ENCODE assay signal across 8 mouse cellular contexts in genomic region chr6:4544554-4544953, GRCm38 (mm10). TPM values are rescaled to one million over a fixed set of nuclear protein-coding genes. Genes with fewer than 3 reads are reported as not detected.
DNase-seq lines count a peak whose midpoint lies in the region; ATAC-seq and TF ChIP-seq lines count a peak whose summit lies in the region.

No protein-coding gene starts in this region.

- no peaks in the 10 kb centered on the region for H3K27me3 ChIP-seq in heart, adult 2 months (ENCODE audit: control insufficient read depth, insufficient read depth, low read length)
- H3K27me3 ChIP-seq in embryonic facial prominence, embryonic 12.5 days = no peaks in the 10 kb centered on the region
- H3K27me3 ChIP-seq in liver, adult 2 months (ENCODE audit: control insufficient read depth, insufficient read depth, low read length) = no peaks in the 10 kb centered on the region
- no peaks in the 10 kb centered on the region for H3K27me3 ChIP-seq in stomach, embryonic 14.5 days (ENCODE audit: control insufficient read depth, insufficient read depth, low read length)

- H3K27ac ChIP-seq in heart, adult 2 months = no peak overlapping the region
- H3K27ac ChIP-seq in embryonic facial prominence, embryonic 12.5 days = no peak overlapping the region
- H3K27ac ChIP-seq in liver, adult 2 months (replicated peaks; ENCODE audit: insufficient read depth, low read depth, low read length) = no peak overlapping the region
- H3K27ac ChIP-seq in stomach, embryonic 14.5 days (ENCODE audit: low read length) = no peak overlapping the region

- no peak overlapping the region for H3K4me3 ChIP-seq in heart, adult 2 months
- H3K4me3 ChIP-seq in embryonic facial prominence, embryonic 12.5 days = no peak overlapping the region
- no peak overlapping the region for H3K4me3 ChIP-seq in liver, adult 2 months (ENCODE audit: insufficient read depth, low read depth, low read length)
- no peak overlapping the region for H3K4me3 ChIP-seq in stomach, embryonic 14.5 days (ENCODE audit: low read depth, low read length)

- peaks cover 1% of the 10 kb centered on the region; the same call in 1 of the 2 replicates for H3K4me1 ChIP-seq in heart, adult 2 months (ENCODE audit: control insufficient read depth, insufficient read depth, low read length)
- no peaks in the 10 kb centered on the region for H3K4me1 ChIP-seq in embryonic facial prominence, embryonic 12.5 days
- H3K4me1 ChIP-seq in liver, adult 2 months (ENCODE audit: control insufficient read depth, insufficient read depth, low read length) = no peaks in the 10 kb centered on the region
- H3K4me1 ChIP-seq in stomach, embryonic 14.5 days (ENCODE audit: control insufficient read depth, insufficient read depth, low read length) = no peaks in the 10 kb centered on the region

- no peak overlapping the region for H3K4me2 ChIP-seq in embryonic facial prominence, embryonic 12.5 days (replicated peaks)
- no peak overlapping the region for H3K4me2 ChIP-seq in stomach, embryonic 14.5 days (replicated peaks; ENCODE audit: low read depth, low read length)

- WGBS in heart, adult 2 months = 44% methylated on average over 6 of the region's 6 CpGs
- 52% methylated on average over 6 of the region's 6 CpGs for WGBS in embryonic facial prominence, embryonic 12.5 days
- WGBS in liver, adult 2 months = 51% methylated on average over 6 of the region's 6 CpGs
- 58% methylated on average over 6 of the region's 6 CpGs for WGBS in stomach, embryonic 14.5 days

- TF ChIP-seq POLR2A in heart, adult 2 months (IDR thresholded peaks at IDR 0.05; ENCODE audit: insufficient read depth, low read depth, low read length) = no peak
- no peak for TF ChIP-seq POLR2A in liver, adult 2 months (IDR thresholded peaks at IDR 0.05; ENCODE audit: extremely low read depth, insufficient read depth, low read length)

- H3K79me2 ChIP-seq in heart, adult 2 months (replicated peaks; ENCODE audit: control insufficient read depth, insufficient read depth, low read length) = no peaks in the 10 kb centered on the region
- no peaks in the 10 kb centered on the region for H3K79me2 ChIP-seq in liver, adult 2 months (ENCODE audit: control insufficient read depth, insufficient read depth, low read length)

- H3K36me3 ChIP-seq in heart, adult 2 months (ENCODE audit: control insufficient read depth, insufficient read depth, low read length) = no peaks in the 10 kb centered on the region
- peaks cover 24% of the 10 kb centered on the region for H3K36me3 ChIP-seq in embryonic facial prominence, embryonic 12.5 days
- H3K36me3 ChIP-seq in liver, adult 2 months (ENCODE audit: control insufficient read depth, insufficient read depth, low read length) = no peaks in the 10 kb centered on the region
- H3K36me3 ChIP-seq in stomach, embryonic 14.5 days (ENCODE audit: control insufficient read depth, insufficient read depth, low read length) = peaks cover 9% of the 10 kb centered on the region

- 0 out of 2 replicates have a peak, but pooled peaks have one; percentile 35 for ATAC-seq in embryonic facial prominence, embryonic 12.5 days (ENCODE audit: insufficient number of reproducible peaks, insufficient read depth, low FRiP score, low TSS enrichment)
- 0 out of 2 replicates have a peak, but pooled peaks have one; percentile 14 for ATAC-seq in stomach, embryonic 14.5 days (ENCODE audit: insufficient number of reproducible peaks, insufficient read depth, low FRiP score, low read depth)

- TF ChIP-seq CTCF in heart, adult 2 months (IDR thresholded peaks at IDR 0.05) = peak; percentile 65
- TF ChIP-seq CTCF in liver, adult 2 months (IDR thresholded peaks at IDR 0.05; ENCODE audit: low read depth, low read length) = peak; percentile 48

- no peak for TF ChIP-seq EP300 in heart, adult 2 months (IDR thresholded peaks at IDR 0.05; ENCODE audit: insufficient read depth, low read depth, low read length)

- H3K9me3 ChIP-seq in embryonic facial prominence, embryonic 12.5 days = no peaks in the 10 kb centered on the region
- H3K9me3 ChIP-seq in stomach, embryonic 14.5 days (ENCODE audit: control insufficient read depth, low read depth, low read length) = no peaks in the 10 kb centered on the region

- H3K9ac ChIP-seq in heart, adult 2 months (ENCODE audit: low read depth, low read length) = no peak overlapping the region
- H3K9ac ChIP-seq in embryonic facial prominence, embryonic 12.5 days = no peak overlapping the region
- no peak overlapping the region for H3K9ac ChIP-seq in liver, adult 2 months (ENCODE audit: low read depth, low read length)
- H3K9ac ChIP-seq in stomach, embryonic 14.5 days (replicated peaks; ENCODE audit: low read depth, low read length) = no peak overlapping the region

- intact Hi-C loops in heart, adult 2 months (cut with DNase I) = loop anchor here (2.0 kb wide), 2 partner anchors 130 to 566 kb away; no protein-coding TSS in a partner anchor
- intact Hi-C loops in heart, postnatal 25 days (cut with DNase I) = loop anchor here (2.0 to 10.0 kb wide), 2 partner anchors 634 to 920 kb away; no protein-coding TSS in a partner anchor

- DNase-seq in heart, adult 2 months = peak; percentile 21 to 28
- no peak for DNase-seq in heart, postnatal 25 days (ENCODE audit: low spot score)
- DNase-seq in A20 (ENCODE audit: low read depth, low spot score) (peak; percentile 42), ZHBTc4 (ENCODE audit: low read depth, low spot score) (peak; percentile 68)
- DNase-seq in liver, adult 2 months (ENCODE audit: extremely low read depth, low read depth, low spot score) = peak; percentile 10
- no peak for DNase-seq in right cerebral cortex, adult 2 months (ENCODE audit: low spot score in 2 of 2)

RNA-seq across cellular contexts. Expression of gene Col1a2, which starts 39.9 kb away (rescaled TPM):
- 10 to 100 TPM; 60.1 to 88.9 TPM for total RNA-seq in heart, adult 2 months (2021)
- 89.3 and 99.8 TPM in 2 replicates for polyA plus RNA-seq in heart, adult 2 months (2012; rRNA removed)
- total RNA-seq in heart, postnatal 25 days (2021) = 100 to 1,000 TPM; 176 to 187 TPM
- 603 and 672 TPM in 2 replicates for polyA plus RNA-seq in embryonic facial prominence, embryonic 12.5 days (2016; fragmentation: Nextera tagmentation; extraction: Ambion mirVana)
- total RNA-seq in liver, adult 2 months (2014; rRNA removed) = 4.6 and 7.0 TPM in 2 replicates
- polyA plus RNA-seq in liver, adult 2 months (2012; rRNA removed) = 4.8 and 8.1 TPM in 2 replicates
- polyA plus RNA-seq in stomach, embryonic 14.5 days (2014; fragmentation: Nextera tagmentation; extraction: Ambion mirVana) = 751 and 803 TPM in 2 replicates

RNA-seq across cellular contexts. Expression of gene Casd1, which starts 56.1 kb away (rescaled TPM):
- total RNA-seq in heart, adult 2 months (2021) = 10 to 100 TPM; 26.1 to 26.4 TPM
- 12.3 and 25.2 TPM in 2 replicates for polyA plus RNA-seq in heart, adult 2 months (2012; rRNA removed)
- total RNA-seq in heart, postnatal 25 days (2021) = 10 to 100 TPM; 21.7 to 26.0 TPM
- polyA plus RNA-seq in embryonic facial prominence, embryonic 12.5 days (2016; fragmentation: Nextera tagmentation; extraction: Ambion mirVana) = 42.7 and 44.1 TPM in 2 replicates
- total RNA-seq in liver, adult 2 months (2014; rRNA removed) = 25.4 and 28.0 TPM in 2 replicates
- 9.1 and 9.4 TPM in 2 replicates for polyA plus RNA-seq in liver, adult 2 months (2012; rRNA removed)
- 37.6 and 42.3 TPM in 2 replicates for polyA plus RNA-seq in stomach, embryonic 14.5 days (2014; fragmentation: Nextera tagmentation; extraction: Ambion mirVana)

Comparison
In these comparisons a context has a peak if more than half of its experiments do, and no peak if none do; other contexts are left out.
1. DNase-seq: peak in heart, adult 2 months (2 of 2), A20 (single experiment), ZHBTc4 (single experiment) and liver, adult 2 months (single experiment); none in heart, postnatal 25 days (single experiment) and right cerebral cortex, adult 2 months (0 of 2).